Mouse (Mus musculus) testis, adult 2 months (tissue): ENCODE results near the gene Itpkb.

Source experiments
- CTCF ChIP-seq: fragments of 200-500 bp; IDR thresholded peaks from 2 replicates; pipeline ENCODE4 v1.5.1; 2012; ENCODE audit warnings: low read depth, mild to moderate bottlenecking, inconsistent platforms, low read length, moderate library complexity; ENCODE audit not compliant: control insufficient read depth, insufficient read depth, insufficient replicate concordance
- POLR2A ChIP-seq: fragments of 200-500 bp; IDR thresholded peaks from 2 replicates; pipeline ENCODE4 v1.6.1; 2012; ENCODE audit warnings: low read depth, mild to moderate bottlenecking, inconsistent platforms, low read length, moderate library complexity; ENCODE audit not compliant: control insufficient read depth

GRCm38 (mm10) chr1:180303600-180303999, 26.7 kb upstream of the Itpkb start:
- TF ChIP-seq POLR2A (no peak), CTCF (no peak)
